Mouse (Mus musculus) splenic B cell, adult 2 months (primary cell): ENCODE results near the gene Scaf1.
"Not testable (repeated sequence)": the region's sequence is repeated elsewhere in the genome, so short reads cannot be mapped to it uniquely, and the experiment has no call there.

Experiments used
- DNase-seq: peaks from one replicate; pipeline ENCODE4 v3.0.0-alpha.2; 2011; ENCODE audit warnings: low read depth, low spot score
- H3K27me3 ChIP-seq: 2 replicates; pipeline ENCODE4 v1.6.1; 2012; ENCODE audit warnings: mild to moderate bottlenecking, low read length, moderate library complexity, mixed read lengths; ENCODE audit not compliant: control insufficient read depth, poor library complexity, insufficient read depth, severe bottlenecking
- H3K36me3 ChIP-seq: 2 replicates; pipeline ENCODE4 v1.6.1; 2012; ENCODE audit warnings: mild to moderate bottlenecking, low read length, moderate library complexity, mixed read lengths; ENCODE audit not compliant: control insufficient read depth, poor library complexity, insufficient read depth, severe bottlenecking

Gene Scaf1

GRCm38 (mm10) chr7:45029995-45030394, 13.8 kb upstream of the Scaf1 start:
- H3K36me3 ChIP-seq, result peaks cover 16% of the 10 kb centered on the region
- H3K27me3 ChIP-seq, result no peaks in the 10 kb centered on the region
- no peak for DNase-seq

GRCm38 (mm10) chr7:45028351-45028750, 12.2 kb upstream of the Scaf1 start:
- H3K27me3 ChIP-seq, result no peaks in the 10 kb centered on the region
- peaks cover 9% of the 10 kb centered on the region for H3K36me3 ChIP-seq

GRCm38 (mm10) chr7:45027761-45028160, 11.6 kb upstream of the Scaf1 start:
- Histone ChIP-seq H3K27me3 (no peaks in the 10 kb centered on the region), H3K36me3 (peaks cover 8% of the 10 kb centered on the region)
- DNase-seq, result no peak

More at GRCm38 (mm10) chr7:45028351-45028750, 12.2 kb upstream of the Scaf1 start:
- no peak for DNase-seq

- Histone ChIP-seq H3K27me3 (no peaks in the 10 kb centered on the region), H3K36me3 (peaks cover 5% of the 10 kb centered on the region)
- DNase-seq, result no peak
Observed at GRCm38 (mm10) chr7:45026256-45026655, 10.1 kb upstream of the Scaf1 start.

GRCm38 (mm10) chr7:45025601-45026220, 9.5 kb upstream of the Scaf1 start:
- no peak for DNase-seq
- no peaks in the 10 kb centered on the region for H3K27me3 ChIP-seq
- no peaks in the 10 kb centered on the region for H3K36me3 ChIP-seq

- no peaks in the 10 kb centered on the region for H3K27me3 ChIP-seq
- DNase-seq, result no peak
Observed at GRCm38 (mm10) chr7:45024281-45025248, 8.4 kb upstream of the Scaf1 start.

GRCm38 (mm10) chr7:45023711-45024110, 7.5 kb upstream of the Scaf1 start:
- peak; percentile 52 for DNase-seq
- H3K27me3 ChIP-seq, H3K36me3 ChIP-seq: not testable (repeated sequence)

More at GRCm38 (mm10) chr7:45024281-45025248, 8.4 kb upstream of the Scaf1 start:
- H3K36me3 ChIP-seq, result no peaks in the 10 kb centered on the region

GRCm38 (mm10) chr7:45020225-45020624, 4.1 kb upstream of the Scaf1 start:
- no peak for DNase-seq
- Histone ChIP-seq H3K27me3 (no peaks in the 10 kb centered on the region), H3K36me3 (no peaks in the 10 kb centered on the region)

- H3K27me3 ChIP-seq, result no peaks in the 10 kb centered on the region
- H3K36me3 ChIP-seq, result no peaks in the 10 kb centered on the region
- no peak for DNase-seq
Observed at GRCm38 (mm10) chr7:45019031-45019571, 2.9 kb upstream of the Scaf1 start.

- peak; percentile 99 for DNase-seq
Observed at GRCm38 (mm10) chr7:45017242-45018061, 1.3 kb upstream of the Scaf1 start, which contains the start of gene Rras. Rras (plus strand) TSS chr7:45017961.

GRCm38 (mm10) chr7:45016761-45017160, 598 bp upstream of the Scaf1 start:
- no peak for DNase-seq
- H3K27me3 ChIP-seq, result no peaks in the 10 kb centered on the region
- H3K36me3 ChIP-seq, result peaks cover 2% of the 10 kb centered on the region; the same call in 1 of the 2 replicates

More at GRCm38 (mm10) chr7:45017242-45018061, 1.3 kb upstream of the Scaf1 start, which contains the start of gene Rras:
- H3K36me3 ChIP-seq, result no peaks in the 10 kb centered on the region
- H3K27me3 ChIP-seq, result no peaks in the 10 kb centered on the region

- DNase-seq, result no peak
- H3K27me3 ChIP-seq, result no peaks in the 10 kb centered on the region
Observed at GRCm38 (mm10) chr7:45015344-45015956, 713 bp downstream of the Scaf1 start.

GRCm38 (mm10) chr7:45014096-45014451, 2.1 kb downstream of the Scaf1 start:
- Histone ChIP-seq H3K36me3 (peaks cover 2% of the 10 kb centered on the region; the same call in 1 of the 2 replicates), H3K27me3 (no peaks in the 10 kb centered on the region)
- DNase-seq, result no peak

More at GRCm38 (mm10) chr7:45015344-45015956, 713 bp downstream of the Scaf1 start:
- H3K36me3 ChIP-seq, result peaks cover 2% of the 10 kb centered on the region; the same call in 1 of the 2 replicates
